Mouse (Mus musculus) spleen, adult 2 months (tissue): ENCODE data around the gene Cdc42ep5.

Experiments
- CTCF ChIP-seq: fragments of 200-500 bp; IDR thresholded peaks from 2 replicates; pipeline ENCODE4 v1.5.1; 2011; ENCODE audit warnings: mild to moderate bottlenecking, inconsistent platforms; ENCODE audit not compliant: insufficient read depth, insufficient read length, insufficient replicate concordance; ENCODE audit errors: extremely low read depth
- POLR2A ChIP-seq: fragments of 200-500 bp; IDR thresholded peaks from 2 replicates; pipeline ENCODE4 v1.6.1; 2011; ENCODE audit warnings: low read depth, low read length, inconsistent platforms

- TF ChIP-seq CTCF (no peak), POLR2A (no peak)
These were observed 39.8 kb downstream of the Cdc42ep5 start for GRCm38 (mm10) chr7:4124856-4125255.
